Comparison of ENCODE assay signal across 8 mouse cellular contexts in genomic region chr13:18948171-18949028, GRCm38 (mm10). TPM values are rescaled to one million over a fixed set of nuclear protein-coding genes. Genes with fewer than 3 reads are reported as not detected.
A peak's percentile ranks its signal among the peaks of the same experiment; 100 is the strongest.
DNase-seq lines count a peak whose midpoint lies in the region; ATAC-seq and TF ChIP-seq lines count a peak whose summit lies in the region.

TSS of gene Amph (plus strand) at chr13:18948205.

- H3K36me3 ChIP-seq in G1E (replicated peaks) = no peaks in the 10 kb centered on the region
- H3K36me3 ChIP-seq in hindbrain, embryonic 12.5 days = no peaks in the 10 kb centered on the region

- no peaks in the 10 kb centered on the region; the same call in 1 of the 2 replicates for H3K9me3 ChIP-seq in G1E (replicated peaks)
- H3K9me3 ChIP-seq in hindbrain, embryonic 12.5 days (replicated peaks) = no peaks in the 10 kb centered on the region

- peaks cover 31% of the 10 kb centered on the region for H3K27me3 ChIP-seq in G1E (ENCODE audit: insufficient read depth, low read length)
- H3K27me3 ChIP-seq in hindbrain, embryonic 12.5 days = peaks cover 10% of the 10 kb centered on the region

- H3K4me3 ChIP-seq in G1E (ENCODE audit: low read depth, low read length) = peak within 1 kb of the TSS; percentile 52; the same call in 1 of the 2 replicates
- H3K4me3 ChIP-seq in hindbrain, embryonic 12.5 days = peak within 1 kb of the TSS; percentile 81
- peak within 1 kb of the TSS; percentile 63 for H3K4me3 ChIP-seq in lung, adult 2 months (replicated peaks; ENCODE audit: extremely low read depth, low read depth, low read length)

- H3K4me1 ChIP-seq in G1E (ENCODE audit: insufficient read depth, low read depth, low read length) = peaks cover 31% of the 10 kb centered on the region
- H3K4me1 ChIP-seq in hindbrain, embryonic 12.5 days = peaks cover 11% of the 10 kb centered on the region; the same call in 1 of the 2 replicates
- no peaks in the 10 kb centered on the region for H3K4me1 ChIP-seq in lung, adult 2 months (ENCODE audit: control insufficient read depth, insufficient read depth, low read length)

- H3K9ac ChIP-seq in hindbrain, embryonic 12.5 days = peak within 1 kb of the TSS; percentile 82

- TF ChIP-seq CTCF in G1E (IDR thresholded peaks at IDR 0.05; ENCODE audit: low read depth, low read length) = no peak
- TF ChIP-seq CTCF in lung, adult 2 months (IDR thresholded peaks at IDR 0.05; ENCODE audit: insufficient read depth, low read length) = no peak

- DNase-seq in G1E (ENCODE audit: low spot score) = no peak
- peak; percentile 96 to 97 for DNase-seq in cerebellum, postnatal 10 days
- DNase-seq in frontal cortex, postnatal 14 days (ENCODE audit: low spot score in 2 of 2) = peak; percentile 82 to 87
- peak; percentile 92 for DNase-seq in layer of hippocampus, adult 9-11 months
- DNase-seq in lung, adult 2 months = peak; percentile 27
- DNase-seq in ovary, postnatal 36 days (ENCODE audit: low spot score) = peak; percentile 54
- DNase-seq in urinary bladder, postnatal 14 days (ENCODE audit: low spot score) = peak; percentile 55

- 0 out of 2 replicates have a peak, but pooled peaks have one; percentile 7 for TF ChIP-seq POLR2A in lung, adult 2 months (IDR thresholded peaks at IDR 0.05; ENCODE audit: borderline replicate concordance, extremely low read depth, low read depth, low read length)

- WGBS in hindbrain, embryonic 12.5 days = under 1% methylated on average over 70 of the region's 70 CpGs
- under 1% methylated on average over 70 of the region's 70 CpGs for WGBS in lung, adult 2 months

- peak within 1 kb of the TSS; percentile 86 for H3K4me2 ChIP-seq in hindbrain, embryonic 12.5 days (replicated peaks)

- ATAC-seq in G1E (ENCODE audit: extremely low read depth, insufficient number of reproducible peaks, low FRiP score, poor library complexity, severe bottlenecking) = no peak
- ATAC-seq in hindbrain, embryonic 12.5 days (ENCODE audit: low FRiP score) = peak; percentile 98

- peak within 1 kb of the TSS; percentile 90 for H3K27ac ChIP-seq in hindbrain, embryonic 12.5 days

RNA-seq across cellular contexts. Expression of gene Amph, which starts in this region (rescaled TPM):
- total RNA-seq in G1E (2014; fragmentation: Nextera tagmentation) (0.92 and 1.1 TPM in 2 replicates), G1E (2017) (2.1 and 2.4 TPM in 2 replicates)
- 0.08 and 0.10 TPM in 2 replicates for polyA plus RNA-seq in G1E (2012)
- 17.3 and 17.4 TPM in 2 replicates for polyA plus RNA-seq in hindbrain, embryonic 12.5 days (2016; fragmentation: Nextera tagmentation; extraction: Ambion mirVana)
- 8.7 and 14.3 TPM in 2 replicates for polyA plus RNA-seq in lung, adult 2 months (2012; rRNA removed)
